Mouse (Mus musculus) bone marrow macrophage, adult 2 months (primary cell): ENCODE data around the gene Gm572.

Source experiments
- CTCF ChIP-seq: IDR thresholded peaks from 2 replicates; pipeline ENCODE4 v1.5.1; 2012; ENCODE audit warnings: low read depth, mild to moderate bottlenecking, low read length, moderate library complexity
- POLR2A ChIP-seq: IDR thresholded peaks from 2 replicates; pipeline ENCODE4 v1.6.1; 2012; ENCODE audit warnings: mild to moderate bottlenecking, low read depth, low read length, borderline replicate concordance

GRCm38 (mm10) chr4:148693417-148693959 is 50.4 kb downstream of the Gm572 start:
- TF ChIP-seq CTCF (no peak), POLR2A (no peak)
